Mouse (Mus musculus) limb, embryonic 13.5 days (tissue): Measurements from ENCODE around the gene Mrpl51. TPM values are rescaled to one million over a fixed set of nuclear protein-coding genes. Genes with fewer than 3 reads are reported as not detected.

Source experiments
- ATAC-seq: fragments of 200-750 bp; cut with Nextera tagmentation; 2 replicates; pipeline ENCODE4 v1.8.0; 2017; ENCODE audit warnings: low read depth, moderate number of reproducible peaks, moderate TSS enrichment; ENCODE audit not compliant: low FRiP score
- H3K27ac ChIP-seq: fragments of 300-500 bp; sonication (generic); 2 replicates; pipeline ENCODE4 v1.5.1; 2015; ENCODE audit warnings: inconsistent platforms, mild to moderate bottlenecking, moderate library complexity
- H3K27me3 ChIP-seq: fragments of 300-500 bp; sonication (generic); 2 replicates; pipeline ENCODE4 v1.6.1; 2015; ENCODE audit warnings: mild to moderate bottlenecking, inconsistent platforms
- H3K36me3 ChIP-seq: fragments of 300-500 bp; sonication (generic); 2 replicates; pipeline ENCODE4 v1.6.1; 2015; ENCODE audit warnings: inconsistent platforms, mild to moderate bottlenecking, moderate library complexity
- H3K4me1 ChIP-seq: fragments of 300-500 bp; sonication (generic); 2 replicates; pipeline ENCODE4 v1.6.1; 2015; ENCODE audit warnings: inconsistent platforms
- H3K4me2 ChIP-seq: fragments of 300-500 bp; sonication (generic); replicated peaks from 2 replicates; pipeline ENCODE4 v1.6.1; 2015; ENCODE audit warnings: inconsistent platforms, mild to moderate bottlenecking, moderate library complexity
- H3K4me3 ChIP-seq: fragments of 300-500 bp; sonication (generic); 2 replicates; pipeline ENCODE4 v1.5.1; 2015; ENCODE audit warnings: moderate library complexity, mild to moderate bottlenecking, inconsistent platforms
- H3K9ac ChIP-seq: fragments of 300-500 bp; sonication (generic); 2 replicates; pipeline ENCODE4 v1.6.1; 2015; ENCODE audit warnings: mild to moderate bottlenecking, inconsistent platforms
- H3K9me3 ChIP-seq: fragments of 300-500 bp; sonication (generic); 2 replicates; pipeline ENCODE4 v1.6.1; 2016; ENCODE audit warnings: inconsistent platforms
- WGBS: fragments of 180-500 bp; shearing (Covaris S2); methylation state at CpG from one replicate; pipeline ENCODE4 v1.1.7; 2015; 5-methylcytosine and 5-hydroxymethylcytosine counted together
- polyA plus RNA-seq: library from polyadenylated mRNA; unstranded; fragments of >200 nt; fragmentation: Nextera tagmentation; extraction: Ambion mirVana; gene quantifications from 2 replicates; pipeline ENCODE4 v1.2.1, GENCODE M21; 2015

Mrpl51 gene
- polyA plus RNA-seq, 1 experiment from 2014 or later: 213 TPM

DNA sequence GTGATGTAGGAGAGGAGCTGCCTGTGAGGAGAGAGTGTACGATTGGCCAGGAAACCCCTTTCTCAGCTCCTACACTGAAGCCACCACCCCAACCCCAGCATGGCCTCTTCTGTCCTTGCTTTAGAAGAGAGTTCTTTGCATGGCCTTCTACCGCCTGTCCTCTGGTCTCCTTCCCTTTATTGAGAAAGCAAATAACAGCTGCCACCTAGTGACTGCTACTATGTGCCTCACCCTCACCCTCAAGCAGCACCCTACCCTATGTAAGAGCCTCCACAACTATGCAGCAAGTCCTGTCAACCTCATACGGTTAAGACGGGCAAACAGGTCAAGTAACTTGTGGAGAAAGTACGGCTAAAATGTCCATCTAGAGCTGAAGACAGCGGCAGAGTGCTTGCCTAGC, 21.4 kb upstream of the Mrpl51 start:
- Histone ChIP-seq H3K9me3 (no peaks in the 10 kb centered on the region), H3K27me3 (no peaks in the 10 kb centered on the region), H3K9ac (no peak overlapping the region; the same call in 1 of the 2 replicates), H3K36me3 (peaks cover 80% of the 10 kb centered on the region), H3K4me3 (no peak overlapping the region), H3K4me2 (no peak overlapping the region), H3K27ac (no peak overlapping the region), H3K4me1 (peaks cover 22% of the 10 kb centered on the region)
- WGBS: 83% methylated on average over 6 of the region's 6 CpGs
- ATAC-seq: no peak

DNA sequence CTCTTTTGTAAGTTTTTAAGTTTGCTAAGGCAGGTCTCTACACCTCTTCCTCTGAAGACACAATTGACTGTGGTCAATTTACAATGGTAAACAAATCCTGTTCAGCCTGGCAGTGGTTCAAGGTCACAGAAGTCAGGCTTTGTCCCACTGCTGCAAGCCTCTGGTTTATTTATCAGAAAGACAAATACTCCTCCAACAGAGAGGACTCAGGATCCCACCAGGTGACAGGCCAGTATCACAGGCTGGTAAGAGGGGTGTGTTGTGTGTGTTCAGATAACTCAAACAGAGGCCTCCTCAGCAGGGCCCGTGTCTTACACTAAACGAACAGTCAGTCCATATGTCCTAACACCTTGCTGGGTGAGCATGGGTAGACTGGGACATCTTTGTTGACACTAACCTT, 19.1 kb upstream of the Mrpl51 start:
- WGBS: 91% methylated on average over 2 of the region's 2 CpGs
- Histone ChIP-seq H3K27me3 (no peaks in the 10 kb centered on the region), H3K9me3 (no peaks in the 10 kb centered on the region), H3K4me1 (peaks cover 4% of the 10 kb centered on the region), H3K36me3 (peaks cover 100% of the 10 kb centered on the region), H3K4me3 (no peak overlapping the region), H3K9ac (no peak overlapping the region), H3K4me2 (no peak overlapping the region), H3K27ac (no peak overlapping the region)
- ATAC-seq: no peak

DNA sequence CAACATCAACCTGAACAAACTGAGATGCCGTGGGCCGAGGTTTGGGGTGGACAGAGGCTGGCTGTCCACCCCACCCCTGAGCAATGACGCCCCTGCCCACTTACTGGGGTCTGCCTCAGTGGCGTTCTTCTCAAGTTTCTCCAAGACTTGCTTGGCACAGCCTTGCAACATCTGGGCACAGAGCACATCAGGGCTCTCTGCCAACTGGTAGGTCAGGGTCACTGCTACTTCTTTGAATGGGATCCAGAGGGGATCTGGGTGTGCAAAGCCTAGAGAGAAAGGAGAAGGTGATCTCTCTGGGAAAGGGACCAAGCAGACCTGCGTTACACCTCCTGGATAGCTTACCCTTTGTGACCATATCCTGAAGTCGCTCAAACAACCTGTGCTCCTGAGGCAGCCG, 18.3 kb upstream of the Mrpl51 start:
- H3K4me3 ChIP-seq: no peak overlapping the region
- no peak overlapping the region for H3K9ac ChIP-seq
- no peaks in the 10 kb centered on the region for H3K9me3 ChIP-seq
- H3K36me3 ChIP-seq: peaks cover 100% of the 10 kb centered on the region
- H3K4me1 ChIP-seq: no peaks in the 10 kb centered on the region
- 94% methylated on average over 7 of the region's 7 CpGs for WGBS
- no peak overlapping the region for H3K27ac ChIP-seq
- no peaks in the 10 kb centered on the region for H3K27me3 ChIP-seq
- ATAC-seq: no peak
- H3K4me2 ChIP-seq: no peak overlapping the region

- H3K4me1 ChIP-seq: no peaks in the 10 kb centered on the region
- no peak for ATAC-seq
- no peak overlapping the region for H3K4me2 ChIP-seq
- no peak overlapping the region for H3K27ac ChIP-seq
- no peaks in the 10 kb centered on the region for H3K9me3 ChIP-seq
- no peaks in the 10 kb centered on the region for H3K27me3 ChIP-seq
- no peak overlapping the region for H3K9ac ChIP-seq
- H3K36me3 ChIP-seq: peaks cover 100% of the 10 kb centered on the region
- 90% methylated on average over 5 of the region's 5 CpGs for WGBS
- H3K4me3 ChIP-seq: no peak overlapping the region
These were observed 16.1 kb upstream of the Mrpl51 start for GRCm38 (mm10) chr6:125175469-125175868.

DNA sequence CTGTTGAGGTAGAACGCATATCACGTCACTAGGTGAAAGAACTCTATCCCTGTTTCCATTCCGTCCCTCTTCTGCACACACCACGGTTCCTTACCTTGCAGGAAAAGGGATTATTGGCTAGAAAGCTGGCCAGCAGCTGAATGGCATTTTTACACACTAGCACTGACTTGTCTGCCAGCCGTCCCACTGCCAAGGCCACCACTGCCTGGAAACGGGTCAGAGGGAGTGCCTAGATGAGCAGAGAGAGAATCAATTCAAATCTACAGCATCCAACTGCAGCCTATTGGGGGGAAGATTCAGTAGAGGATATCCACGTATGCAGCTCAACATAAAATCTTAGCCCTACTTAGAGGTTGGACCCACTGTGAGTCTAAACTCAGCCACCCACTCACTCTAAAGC, 12.0 kb upstream of the Mrpl51 start:
- H3K9me3 ChIP-seq: no peaks in the 10 kb centered on the region
- peaks cover 99% of the 10 kb centered on the region for H3K36me3 ChIP-seq
- no peak overlapping the region for H3K9ac ChIP-seq
- H3K4me2 ChIP-seq: no peak overlapping the region
- WGBS: 89% methylated on average over 7 of the region's 7 CpGs
- no peak overlapping the region for H3K4me3 ChIP-seq
- no peak for ATAC-seq
- H3K4me1 ChIP-seq: no peaks in the 10 kb centered on the region
- H3K27ac ChIP-seq: no peak overlapping the region
- no peaks in the 10 kb centered on the region for H3K27me3 ChIP-seq

DNA sequence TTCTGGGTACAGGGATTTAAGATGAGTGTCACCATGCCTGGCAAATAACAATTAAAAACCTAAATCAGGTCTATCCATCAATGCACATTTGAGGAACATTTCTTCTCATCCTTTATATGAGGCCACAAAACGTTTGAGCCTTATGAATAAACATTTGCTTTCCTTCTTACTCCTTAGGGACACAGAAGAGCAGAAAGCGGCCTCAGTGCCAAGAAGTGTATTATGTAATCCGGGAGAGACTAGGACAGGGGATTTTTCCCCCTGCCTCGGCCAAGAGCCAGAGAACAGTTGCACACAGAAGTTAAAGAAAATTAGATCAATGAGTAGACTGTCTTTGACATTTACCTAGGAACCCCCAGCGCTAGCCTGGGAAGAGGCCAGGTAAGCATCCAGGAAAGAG, 9.5 kb upstream of the Mrpl51 start:
- WGBS: 83% methylated on average over 5 of the region's 5 CpGs
- H3K4me3 ChIP-seq: no peak overlapping the region

GRCm38 (mm10) chr6:125186203-125186602, 5.4 kb upstream of the Mrpl51 start:
- WGBS: 93% methylated on average over 10 of the region's 10 CpGs
- peaks cover 80% of the 10 kb centered on the region for H3K36me3 ChIP-seq

More for the DNA sequence above, 9.5 kb upstream of the Mrpl51 start:
- H3K9ac ChIP-seq: no peak overlapping the region
- ATAC-seq: no peak
- no peaks in the 10 kb centered on the region for H3K9me3 ChIP-seq
- peaks cover 99% of the 10 kb centered on the region for H3K36me3 ChIP-seq
- H3K27ac ChIP-seq: no peak overlapping the region
- no peaks in the 10 kb centered on the region for H3K27me3 ChIP-seq
- no peaks in the 10 kb centered on the region for H3K4me1 ChIP-seq
- no peak overlapping the region for H3K4me2 ChIP-seq

DNA sequence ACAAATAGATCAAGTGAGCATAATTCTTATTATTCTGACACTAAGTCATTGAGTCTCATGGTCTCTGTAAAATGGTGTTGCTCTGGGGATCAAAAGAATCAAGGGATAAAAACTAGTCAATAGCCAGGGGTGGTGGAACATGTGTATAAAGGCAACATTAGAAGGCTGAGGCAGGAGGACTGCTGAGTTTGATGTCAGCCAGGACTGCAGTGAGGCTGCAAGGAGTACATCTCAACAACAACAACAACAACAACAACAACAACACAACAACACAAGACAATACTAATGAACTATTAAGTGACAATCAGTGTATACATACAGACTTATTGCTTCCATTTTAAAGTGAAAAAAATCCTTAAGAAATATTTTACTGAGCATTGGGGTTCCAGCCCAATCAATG, 785 bp upstream of the Mrpl51 start:
- Histone ChIP-seq H3K27ac (peak overlapping the region; percentile 100; the same call in 1 of the 2 replicates), H3K9me3 (no peaks in the 10 kb centered on the region), H3K36me3 (peaks cover 60% of the 10 kb centered on the region), H3K4me2 (peak overlapping the region; percentile 66), H3K4me3 (peak overlapping the region; percentile 73), H3K4me1 (peaks cover 21% of the 10 kb centered on the region), H3K9ac (peak overlapping the region; percentile 80), H3K27me3 (no peaks in the 10 kb centered on the region)
- no peak for ATAC-seq

More at GRCm38 (mm10) chr6:125186203-125186602, 5.4 kb upstream of the Mrpl51 start:
- H3K4me3 ChIP-seq: no peak overlapping the region
- H3K27me3 ChIP-seq: no peaks in the 10 kb centered on the region
- peaks cover 9% of the 10 kb centered on the region; the same call in 1 of the 2 replicates for H3K4me1 ChIP-seq
- no peak for ATAC-seq
- no peak overlapping the region for H3K27ac ChIP-seq
- no peak overlapping the region for H3K4me2 ChIP-seq
- H3K9me3 ChIP-seq: no peaks in the 10 kb centered on the region
- H3K9ac ChIP-seq: no peak overlapping the region

GRCm38 (mm10) chr6:125192016-125192714, 564 bp downstream of the Mrpl51 start:
- Histone ChIP-seq H3K4me2 (peak overlapping the region; percentile 91), H3K27ac (peak overlapping the region; percentile 100), H3K9ac (peak overlapping the region; percentile 85), H3K4me3 (peak overlapping the region; percentile 73), H3K36me3 (peaks cover 50% of the 10 kb centered on the region), H3K4me1 (peaks cover 21% of the 10 kb centered on the region), H3K27me3 (no peaks in the 10 kb centered on the region), H3K9me3 (no peaks in the 10 kb centered on the region)
- ATAC-seq: peak; percentile 95
- under 1% methylated on average over 34 of the region's 34 CpGs for WGBS

- Histone ChIP-seq H3K27me3 (no peaks in the 10 kb centered on the region), H3K4me1 (peaks cover 21% of the 10 kb centered on the region), H3K4me2 (peak overlapping the region; percentile 91), H3K9ac (peak overlapping the region; percentile 85), H3K36me3 (peaks cover 43% of the 10 kb centered on the region), H3K4me3 (peak overlapping the region; percentile 73), H3K9me3 (no peaks in the 10 kb centered on the region), H3K27ac (0 out of 2 replicates have a peak overlapping the region, but pooled peaks have one; percentile 100)
- no peak for ATAC-seq
- WGBS: 38% methylated on average over 5 of the region's 5 CpGs
These were observed 1.2 kb downstream of the Mrpl51 start for GRCm38 (mm10) chr6:125192841-125193240.

DNA sequence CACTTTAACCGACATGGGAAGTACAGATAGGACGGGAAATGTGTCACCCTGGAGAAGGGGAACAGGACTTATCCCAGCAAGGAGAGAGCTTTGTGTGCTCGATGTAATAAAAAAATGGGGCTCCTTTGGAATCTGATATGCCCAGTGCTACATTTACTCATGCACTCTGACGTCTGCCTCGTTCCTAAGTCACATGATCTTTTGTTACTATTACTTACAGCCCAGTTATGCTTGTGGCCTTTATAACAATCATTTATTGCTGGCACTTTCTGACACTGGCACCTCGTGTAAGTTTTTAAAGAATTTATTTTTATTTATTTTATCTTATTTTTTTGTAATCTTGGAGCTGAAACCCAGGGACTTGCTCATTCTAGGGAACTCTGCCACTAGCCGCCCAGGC, 1.8 kb downstream of the Mrpl51 start:
- WGBS: 71% methylated on average over 7 of the region's 7 CpGs
- no peak for ATAC-seq
- Histone ChIP-seq H3K27me3 (no peaks in the 10 kb centered on the region), H3K4me1 (peaks cover 21% of the 10 kb centered on the region), H3K4me3 (no peak overlapping the region), H3K9ac (no peak overlapping the region), H3K27ac (no peak overlapping the region), H3K36me3 (peaks cover 38% of the 10 kb centered on the region), H3K4me2 (peak overlapping the region; percentile 91), H3K9me3 (no peaks in the 10 kb centered on the region)

- no peak overlapping the region for H3K4me3 ChIP-seq
- H3K27ac ChIP-seq: no peak overlapping the region
- H3K36me3 ChIP-seq: peaks cover 29% of the 10 kb centered on the region
- no peak for ATAC-seq
- H3K4me1 ChIP-seq: peaks cover 12% of the 10 kb centered on the region
- no peaks in the 10 kb centered on the region for H3K27me3 ChIP-seq
- no peak overlapping the region for H3K9ac ChIP-seq
- no peak overlapping the region for H3K4me2 ChIP-seq
- H3K9me3 ChIP-seq: no peaks in the 10 kb centered on the region
- WGBS: 42% methylated on average over 1 of the region's 1 CpGs
These were observed 4.0 kb downstream of the Mrpl51 start for GRCm38 (mm10) chr6:125195541-125196075.

DNA sequence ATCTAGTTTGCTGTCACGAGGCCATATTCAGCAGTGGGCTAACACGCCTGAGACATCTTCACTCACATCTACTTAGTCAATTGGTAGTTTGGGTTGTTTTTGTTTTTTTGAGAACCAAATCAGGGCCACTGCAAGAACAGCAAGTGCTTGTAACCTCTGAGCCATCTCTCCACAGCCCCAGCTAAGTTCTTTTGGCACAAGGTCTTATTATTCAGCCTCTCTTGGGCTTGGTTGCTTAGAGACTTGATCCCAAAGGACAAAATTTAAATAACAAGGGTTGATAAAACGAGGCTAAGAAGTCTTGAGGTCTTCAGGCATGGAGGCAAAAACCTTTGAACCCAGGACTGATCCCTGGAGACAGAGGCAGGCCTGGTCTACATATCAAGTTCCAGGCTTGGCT, 4.7 kb downstream of the Mrpl51 start:
- Histone ChIP-seq H3K9me3 (no peaks in the 10 kb centered on the region), H3K9ac (no peak overlapping the region), H3K4me2 (no peak overlapping the region), H3K4me1 (peaks cover 12% of the 10 kb centered on the region), H3K36me3 (peaks cover 29% of the 10 kb centered on the region), H3K27me3 (no peaks in the 10 kb centered on the region), H3K27ac (no peak overlapping the region), H3K4me3 (no peak overlapping the region)
- 66% methylated on average over 3 of the region's 3 CpGs for WGBS
- no peak for ATAC-seq
